Mouse (Mus musculus) kidney, adult 2 months (tissue): ENCODE results near the gene Gm34653.
"Not testable (repeated sequence)": the region's sequence is repeated elsewhere in the genome, so short reads cannot be mapped to it uniquely, and the experiment has no call there.

Source experiments
- CTCF ChIP-seq: fragments of 200-500 bp; conservative IDR thresholded peaks from 2 replicates; pipeline ENCODE4 v1.5.1; 2011; ENCODE audit warnings: low read depth, mild to moderate bottlenecking, control low read depth, low read length, moderate library complexity, mixed read lengths; ENCODE audit not compliant: insufficient read depth, insufficient read length
- POLR2A ChIP-seq: fragments of 200-500 bp; IDR thresholded peaks from one replicate; pipeline ENCODE4 v1.6.1; 2011; ENCODE audit warnings: low read depth, low read length, control low read depth

DNA sequence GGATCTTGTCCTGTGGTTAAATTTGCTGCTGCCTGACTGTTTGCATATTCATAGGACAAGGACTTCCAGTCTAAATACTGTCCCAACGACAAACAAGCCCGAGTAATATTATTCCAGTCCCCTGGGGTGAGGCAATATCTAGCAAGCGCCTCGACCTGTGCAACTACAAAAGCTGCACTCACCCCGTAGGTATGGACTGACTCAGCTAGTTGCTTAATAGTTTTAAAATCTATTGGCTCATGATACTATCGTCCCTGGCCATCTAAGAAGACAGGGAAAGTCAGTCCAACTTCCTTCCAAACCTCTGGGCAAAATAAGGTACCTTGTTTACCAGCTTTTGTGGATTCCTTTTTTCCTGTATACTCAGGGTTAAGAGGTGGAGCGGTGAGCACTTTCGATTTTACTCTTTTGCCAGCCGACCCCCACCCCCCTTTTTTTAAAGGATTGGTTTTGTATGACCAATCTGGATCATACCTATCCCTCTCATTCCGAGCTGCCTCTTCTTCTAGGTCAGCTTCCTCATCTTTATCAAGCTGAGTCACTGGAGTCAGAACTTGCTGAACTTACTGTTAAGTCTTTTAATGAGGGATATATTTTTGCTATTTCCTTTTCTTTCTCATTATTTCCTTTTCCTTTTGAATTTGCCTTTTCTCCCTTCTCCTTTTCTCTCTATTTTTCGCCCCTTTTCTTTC lies at the start of gene Gm34653:
- not testable (repeated sequence) for TF ChIP-seq POLR2A, CTCF
